Comparison of ENCODE assay signal across 23 mouse cellular contexts in the genomic region with DNA sequence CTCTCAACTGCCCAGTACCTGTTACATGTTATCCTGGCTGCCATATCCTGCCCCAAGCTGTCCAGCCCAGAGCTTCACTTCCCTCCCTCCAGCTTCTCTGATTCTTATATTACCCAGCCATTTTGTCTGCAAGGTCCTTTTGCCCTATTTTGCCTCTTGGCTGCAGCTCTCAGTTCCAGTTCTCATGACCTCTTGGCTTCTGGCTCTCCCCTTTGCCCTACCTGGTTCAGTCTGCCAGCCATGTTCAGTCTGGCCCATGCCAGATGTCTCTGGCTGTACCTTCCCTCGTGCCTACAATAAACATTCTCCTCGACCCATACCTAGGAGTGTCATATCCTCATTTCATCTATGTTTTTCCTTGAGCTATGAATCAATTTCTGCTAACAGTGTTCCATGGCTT.
"Had no signal": no experiment of that assay in that cellular context is flagged by ENCODE, and none has a peak within 500 bp of the region (broad histone marks: within the 10 kb centered on the region; RNA-seq: fewer than 3 reads in every experiment).

No protein-coding gene starts in this region.

- H3K27me3 ChIP-seq: kidney, embryonic 15.5 days; midbrain, embryonic 12.5 days; midbrain, embryonic 15.5 days; neural tube, embryonic 13.5 days; stomach, embryonic 15.5 days had no signal

- DNase-seq: kidney, adult 8-10 months; kidney, postnatal 10 days; kidney, postnatal 36 days; liver, postnatal 0 days; lung, embryonic 14.5 days; retina, postnatal 1 day; right cerebral cortex, postnatal 25 days; spleen, adult 18-20 months; thymus, adult 2 months; thymus, postnatal 14 days; thymus, postnatal 4 days had no signal

- H3K36me3 ChIP-seq: kidney, embryonic 15.5 days; limb, embryonic 10.5 days; midbrain, embryonic 12.5 days; midbrain, embryonic 15.5 days; stomach, embryonic 15.5 days had no signal

- ATAC-seq: liver, postnatal 0 days; lung, postnatal 0 days; midbrain, embryonic 15.5 days had no signal

- H3K4me1 ChIP-seq: kidney, embryonic 15.5 days; limb, embryonic 10.5 days; limb, embryonic 13.5 days; midbrain, embryonic 12.5 days; midbrain, embryonic 15.5 days; neural tube, embryonic 13.5 days; stomach, embryonic 15.5 days had no signal

- H3K27ac ChIP-seq: kidney, embryonic 15.5 days; limb, embryonic 10.5 days; limb, embryonic 13.5 days; liver, embryonic 14.5 days; macrophage; midbrain, embryonic 12.5 days; midbrain, embryonic 15.5 days; neural tube, embryonic 13.5 days; stomach, embryonic 15.5 days had no signal

- H3K4me3 ChIP-seq: kidney, embryonic 15.5 days; limb, embryonic 10.5 days; limb, embryonic 13.5 days; midbrain, embryonic 12.5 days; midbrain, embryonic 15.5 days; myocyte; neural tube, embryonic 13.5 days; stomach, embryonic 15.5 days had no signal

- H3K4me2 ChIP-seq: kidney, embryonic 15.5 days; limb, embryonic 13.5 days; liver, embryonic 11.5 days; lung, embryonic 14.5 days; midbrain, embryonic 12.5 days; midbrain, embryonic 15.5 days; neural tube, embryonic 13.5 days; stomach, embryonic 15.5 days had no signal

- H3K9me3 ChIP-seq: kidney, embryonic 15.5 days; limb, embryonic 10.5 days; limb, embryonic 13.5 days; midbrain, embryonic 12.5 days; midbrain, embryonic 15.5 days; neural tube, embryonic 13.5 days; stomach, embryonic 15.5 days had no signal

- H3K9ac ChIP-seq: kidney, embryonic 15.5 days; limb, embryonic 13.5 days; liver, embryonic 14.5 days; liver, postnatal 0 days; lung, embryonic 14.5 days; midbrain, embryonic 12.5 days; midbrain, embryonic 15.5 days; neural tube, embryonic 13.5 days; stomach, embryonic 15.5 days had no signal
